Mouse (Mus musculus): ENCODE results near the gene Vmn1r13.

DNA sequence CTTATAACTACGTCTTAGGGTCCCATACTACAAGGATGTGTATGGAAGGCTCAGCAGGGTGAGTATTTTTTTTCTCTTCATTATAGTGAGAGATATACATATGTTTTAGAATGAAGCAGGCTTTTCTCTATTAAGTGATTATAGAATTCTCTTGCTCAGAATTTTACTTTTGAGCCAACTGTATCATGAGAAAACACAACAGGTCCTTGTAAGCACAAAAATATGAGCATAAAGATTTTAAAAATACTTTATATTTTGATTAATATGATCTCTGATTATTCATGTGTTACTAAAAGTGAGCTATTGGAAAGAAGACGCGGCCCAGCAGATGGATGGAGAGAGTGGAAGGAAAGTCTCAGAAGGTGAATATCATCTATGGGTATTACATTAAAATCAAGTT is 28.3 kb downstream of the Vmn1r13 start, which contains the start of gene Vmn1r14:
- no peak for TF ChIP-seq CTCF (conservative IDR thresholded peaks at IDR 0.05 in 1 of 2, IDR thresholded peaks at IDR 0.05 in 1 of 2; ENCODE audit: low read depth in 2 of 2, low read length in 2 of 2)
- TF ChIP-seq EP300 (IDR thresholded peaks at IDR 0.05; ENCODE audit: low read length), result no peak
- TF ChIP-seq POLR2A (IDR thresholded peaks at IDR 0.05; ENCODE audit: low read depth, low read length), result no peak
- no peak for TF ChIP-seq MAFK (IDR thresholded peaks at IDR 0.05; ENCODE audit: insufficient replicate concordance, low read length)
- no peak for TF ChIP-seq JUN (IDR thresholded peaks at IDR 0.05; ENCODE audit: insufficient read depth, low read depth, low read length)
- no peak for TF ChIP-seq RAD21 (IDR thresholded peaks at IDR 0.05; ENCODE audit: low read depth, low read length)
- TF ChIP-seq TBP (conservative IDR thresholded peaks at IDR 0.05; ENCODE audit: low read depth, low read length), result no peak
- no peak for TF ChIP-seq CHD2 (IDR thresholded peaks at IDR 0.05; ENCODE audit: low read length)
- TF ChIP-seq POLR2AphosphoS2 (IDR thresholded peaks at IDR 0.05; ENCODE audit: low read depth, low read length), result no peak
- no peak for TF ChIP-seq UBTF (IDR thresholded peaks at IDR 0.05; ENCODE audit: low read depth, low read length)
- TF ChIP-seq GABPA (IDR thresholded peaks at IDR 0.05; ENCODE audit: insufficient replicate concordance, low read depth, low read length), result no peak
- TF ChIP-seq MAZ (IDR thresholded peaks at IDR 0.05; ENCODE audit: low read depth, low read length), result no peak
- no peak for TF ChIP-seq SMC3 (IDR thresholded peaks at IDR 0.05; ENCODE audit: low read depth, low read length)
